Mouse (Mus musculus) lung, postnatal 0 days (tissue): Measurements from ENCODE around the gene Cap2.

Source experiments
- CTCF ChIP-seq: IDR thresholded peaks from 2 replicates; pipeline ENCODE4 v1.5.1; 2016; ENCODE audit warnings: antibody characterized with exemption, mild to moderate bottlenecking
- EP300 ChIP-seq: IDR thresholded peaks from 2 replicates; pipeline ENCODE4 v1.6.1; 2016; ENCODE audit warnings: antibody characterized with exemption, mild to moderate bottlenecking, control low read depth

DNA sequence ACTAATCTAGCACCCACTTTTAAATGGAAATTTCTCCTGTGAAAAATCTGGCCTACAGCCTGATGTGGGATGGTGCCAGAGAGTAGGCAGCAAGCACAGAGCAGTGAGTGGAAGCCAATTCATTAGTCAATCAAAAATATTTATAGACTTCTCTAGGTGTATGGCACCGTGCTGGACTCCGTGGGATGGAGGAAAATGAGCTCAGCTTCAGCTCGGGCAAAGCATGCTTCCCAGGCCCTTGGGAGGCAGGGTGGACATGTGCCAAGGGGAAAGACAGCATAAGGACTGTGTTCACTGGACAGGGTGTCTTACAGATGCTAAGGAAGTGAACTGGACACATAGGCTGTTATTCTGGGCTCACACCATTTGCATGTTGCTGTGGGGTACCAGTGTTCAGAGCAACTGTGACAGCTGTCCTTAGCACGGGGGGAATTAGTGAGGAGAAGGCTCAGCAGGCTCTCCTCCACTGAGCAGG is 15.6 kb downstream of the Cap2 start:
- no peak for TF ChIP-seq CTCF
- TF ChIP-seq EP300 = no peak
